Mouse (Mus musculus): Measurements from ENCODE around the gene Tsga10ip. TPM values are rescaled to one million over a fixed set of nuclear protein-coding genes. Genes with fewer than 3 reads are reported as not detected.

The Tsga10ip gene
- polyA plus RNA-seq, 1 experiment from 2014 or later = 0.39 TPM

GRCm38 (mm10) chr19:5422267-5422666 lies 19.9 kb upstream of the Tsga10ip start:
- WGBS = 87% methylated on average over 10 of the region's 10 CpGs
- Histone ChIP-seq H3K4me3 (no peak overlapping the region), H3K4me2 (no peak overlapping the region), H3K27ac (no peak overlapping the region), H3K27me3 (no peaks in the 10 kb centered on the region), H3K36me3 (ENCODE audit: poor library complexity, severe bottlenecking) (peaks cover 47% of the 10 kb centered on the region), H3K4me1 (peaks cover 34% of the 10 kb centered on the region), H3K9ac (peak overlapping the region; percentile 36), H3K9me3 (replicated peaks) (no peaks in the 10 kb centered on the region)
- ATAC-seq = no peak

DNA sequence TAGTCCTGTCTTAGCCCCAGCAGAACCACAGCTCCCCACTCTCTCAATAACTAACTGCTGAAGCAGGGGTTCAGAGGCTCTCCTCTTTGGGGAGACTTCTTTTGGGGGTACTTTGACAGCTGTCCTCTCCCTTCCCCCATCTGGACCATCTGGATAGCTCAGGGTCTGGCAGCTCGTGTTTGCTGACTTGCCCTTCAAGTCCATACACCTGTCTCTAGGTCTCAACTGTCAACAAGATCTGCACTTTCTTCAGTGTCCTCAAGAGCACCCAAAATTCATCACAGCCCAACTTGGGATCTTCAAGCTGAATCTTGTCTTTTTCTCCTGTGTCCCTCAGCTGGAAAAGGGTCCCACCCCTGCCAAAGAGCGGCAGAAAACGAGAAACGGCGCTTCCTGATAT lies 19.5 kb upstream of the Tsga10ip start:
- H3K4me1 ChIP-seq = peaks cover 29% of the 10 kb centered on the region
- H3K27me3 ChIP-seq = no peaks in the 10 kb centered on the region
- WGBS = 92% methylated on average over 5 of the region's 5 CpGs
- no peak overlapping the region for H3K4me3 ChIP-seq
- H3K27ac ChIP-seq = no peak overlapping the region
- no peak for ATAC-seq
- H3K9me3 ChIP-seq (replicated peaks) = no peaks in the 10 kb centered on the region
- H3K4me2 ChIP-seq = no peak overlapping the region
- no peak overlapping the region for H3K9ac ChIP-seq
- H3K36me3 ChIP-seq (ENCODE audit: poor library complexity, severe bottlenecking) = peaks cover 42% of the 10 kb centered on the region

DNA sequence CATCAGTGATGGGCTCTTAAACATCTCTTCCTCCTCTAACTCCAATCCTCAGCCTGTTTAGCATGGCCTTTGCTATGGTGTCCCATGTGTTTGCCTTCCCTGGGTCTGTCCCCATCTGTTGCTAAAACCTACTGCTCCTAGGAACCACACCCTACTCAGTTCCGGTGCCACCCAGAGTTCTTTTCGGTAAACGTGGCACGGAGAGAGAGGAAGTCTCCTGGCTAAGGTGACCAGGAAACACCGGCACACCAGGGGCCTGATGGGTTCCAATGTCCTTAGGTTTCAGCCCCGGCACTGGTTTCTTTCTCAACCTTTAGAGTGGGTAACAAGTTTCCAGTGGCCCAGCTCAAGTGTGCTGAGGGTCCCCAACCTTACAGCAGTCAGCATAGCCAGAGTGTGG lies 18.3 kb upstream of the Tsga10ip start:
- no peak for ATAC-seq
- Histone ChIP-seq H3K4me1 (peaks cover 17% of the 10 kb centered on the region), H3K27me3 (no peaks in the 10 kb centered on the region), H3K27ac (no peak overlapping the region), H3K36me3 (ENCODE audit: poor library complexity, severe bottlenecking) (peaks cover 33% of the 10 kb centered on the region), H3K4me2 (no peak overlapping the region), H3K9ac (no peak overlapping the region), H3K9me3 (replicated peaks) (no peaks in the 10 kb centered on the region), H3K4me3 (no peak overlapping the region)
- WGBS = 97% methylated on average over 6 of the region's 6 CpGs

DNA sequence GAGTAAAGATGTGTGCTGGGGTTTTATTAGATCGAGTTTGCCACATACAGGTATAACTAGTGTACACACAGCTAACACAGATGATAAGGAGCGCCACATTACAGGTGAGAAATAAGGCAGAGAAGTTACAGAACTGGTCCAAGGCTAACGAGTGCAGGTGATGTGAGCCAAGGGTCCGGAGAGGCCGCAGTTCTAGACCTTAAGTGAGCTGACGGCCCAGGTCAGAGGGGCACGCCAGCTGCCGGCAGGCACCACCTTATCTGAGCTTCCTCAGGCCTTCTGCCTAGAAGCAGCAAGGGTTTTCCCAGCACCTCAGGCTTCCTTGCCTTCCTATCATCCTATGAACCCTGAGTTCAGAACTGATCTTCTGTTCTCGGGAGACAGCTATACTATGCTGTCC lies 17.3 kb upstream of the Tsga10ip start:
- Histone ChIP-seq H3K9me3 (replicated peaks) (no peaks in the 10 kb centered on the region), H3K4me1 (peaks cover 15% of the 10 kb centered on the region), H3K27ac (no peak overlapping the region), H3K36me3 (ENCODE audit: poor library complexity, severe bottlenecking) (peaks cover 33% of the 10 kb centered on the region), H3K27me3 (no peaks in the 10 kb centered on the region), H3K4me2 (no peak overlapping the region), H3K4me3 (no peak overlapping the region), H3K9ac (no peak overlapping the region)
- 94% methylated on average over 9 of the region's 9 CpGs for WGBS
- no peak for ATAC-seq

DNA sequence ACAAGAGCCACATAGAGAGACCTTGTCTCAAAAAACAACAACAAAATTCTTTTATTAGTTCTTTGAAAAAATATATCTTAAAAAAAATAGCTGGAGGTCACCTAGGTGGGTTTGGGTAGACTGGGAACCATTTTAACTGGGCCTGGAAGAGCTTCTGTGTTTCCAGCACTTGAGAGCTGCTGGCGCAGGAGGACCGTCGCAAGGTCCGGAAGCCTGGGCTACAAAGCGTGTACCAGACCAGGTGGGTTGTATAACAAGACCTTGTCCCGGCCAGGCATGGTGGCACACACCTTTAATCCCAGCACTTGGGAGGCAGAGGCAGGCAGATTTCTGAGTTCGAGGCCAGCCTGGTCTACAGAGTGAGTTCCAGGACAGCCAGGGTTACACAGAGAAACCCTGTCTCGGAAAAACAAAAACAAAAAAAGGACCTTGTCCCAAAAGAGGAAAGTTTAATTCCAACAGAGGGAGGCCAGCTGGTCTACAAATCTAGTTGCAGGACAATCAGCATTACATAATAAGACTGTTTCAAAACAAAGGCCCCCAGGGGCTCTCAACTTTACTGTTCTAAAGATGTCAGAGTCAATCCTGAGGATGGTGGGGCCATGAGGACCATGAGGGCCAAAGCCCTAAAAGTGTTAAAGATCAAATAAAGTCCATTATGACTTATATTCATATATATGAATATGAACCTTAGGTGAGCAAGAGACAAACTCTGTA lies 16.6 kb upstream of the Tsga10ip start:
- no peak overlapping the region for H3K27ac ChIP-seq
- peaks cover 13% of the 10 kb centered on the region for H3K4me1 ChIP-seq
- H3K4me3 ChIP-seq = no peak overlapping the region
- ATAC-seq = no peak
- no peaks in the 10 kb centered on the region for H3K9me3 ChIP-seq (replicated peaks)
- no peaks in the 10 kb centered on the region for H3K27me3 ChIP-seq
- peaks cover 33% of the 10 kb centered on the region for H3K36me3 ChIP-seq (ENCODE audit: poor library complexity, severe bottlenecking)
- 94% methylated on average over 8 of the region's 8 CpGs for WGBS
- H3K4me2 ChIP-seq = no peak overlapping the region
- H3K9ac ChIP-seq = no peak overlapping the region

GRCm38 (mm10) chr19:5414534-5414957 lies 12.2 kb upstream of the Tsga10ip start:
- 69% methylated on average over 2 of the region's 2 CpGs for WGBS
- Histone ChIP-seq H3K4me2 (no peak overlapping the region), H3K27me3 (no peaks in the 10 kb centered on the region), H3K27ac (no peak overlapping the region), H3K4me3 (no peak overlapping the region), H3K9ac (no peak overlapping the region), H3K9me3 (replicated peaks) (no peaks in the 10 kb centered on the region), H3K36me3 (ENCODE audit: poor library complexity, severe bottlenecking) (peaks cover 1% of the 10 kb centered on the region; the same call in 1 of the 2 replicates), H3K4me1 (no peaks in the 10 kb centered on the region)
- ATAC-seq = no peak

DNA sequence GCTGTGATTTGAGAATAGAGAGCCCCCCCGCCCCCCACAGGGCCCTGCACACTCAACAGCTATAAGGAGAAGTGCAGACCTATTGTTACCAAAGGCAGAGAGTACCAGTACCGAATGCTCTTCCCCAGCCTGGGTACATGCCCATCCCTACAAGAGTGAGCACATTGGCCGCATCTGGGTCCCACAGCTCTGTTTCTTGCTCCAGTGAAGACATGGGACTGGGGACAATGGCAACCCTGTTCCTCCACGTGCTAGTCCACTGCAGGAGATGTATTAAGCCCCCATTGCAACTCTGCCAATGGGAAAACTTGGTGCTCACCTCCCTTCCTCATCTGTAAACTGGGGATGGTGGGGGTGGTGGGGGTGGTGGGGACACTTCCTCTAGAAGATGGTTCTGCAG lies 11.5 kb upstream of the Tsga10ip start:
- no peaks in the 10 kb centered on the region for H3K36me3 ChIP-seq (ENCODE audit: poor library complexity, severe bottlenecking)
- no peak overlapping the region for H3K27ac ChIP-seq
- H3K9me3 ChIP-seq (replicated peaks) = no peaks in the 10 kb centered on the region
- no peak for ATAC-seq
- no peaks in the 10 kb centered on the region for H3K27me3 ChIP-seq
- no peak overlapping the region for H3K4me3 ChIP-seq
- H3K9ac ChIP-seq = no peak overlapping the region
- H3K4me2 ChIP-seq = no peak overlapping the region
- H3K4me1 ChIP-seq = no peaks in the 10 kb centered on the region; the same call in 1 of the 2 replicates
- WGBS = 74% methylated on average over 4 of the region's 4 CpGs

DNA sequence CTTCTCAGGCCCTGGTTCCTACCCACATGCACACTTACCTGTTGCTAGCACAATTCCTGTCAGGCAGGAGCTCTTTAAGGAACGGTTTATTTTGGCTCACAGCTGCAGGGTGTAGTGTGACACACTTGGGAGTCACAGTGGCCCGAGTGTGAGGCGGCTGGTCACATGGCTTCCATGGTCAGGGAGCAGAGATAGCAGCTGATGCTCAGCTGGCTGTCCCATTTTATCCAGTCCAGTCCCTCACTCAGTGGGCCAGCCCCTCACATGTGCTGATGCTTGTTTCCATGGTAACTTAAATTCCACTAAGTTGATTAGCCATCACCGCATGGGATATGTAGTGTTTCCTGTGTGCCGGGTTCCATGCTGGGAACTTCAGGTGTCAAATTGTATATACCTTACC lies 9.6 kb upstream of the Tsga10ip start:
- H3K4me3 ChIP-seq = no peak overlapping the region
- H3K9me3 ChIP-seq (replicated peaks) = no peaks in the 10 kb centered on the region
- ATAC-seq = no peak
- no peak overlapping the region for H3K27ac ChIP-seq
- H3K4me2 ChIP-seq = no peak overlapping the region
- H3K4me1 ChIP-seq = peaks cover 11% of the 10 kb centered on the region
- no peak overlapping the region for H3K9ac ChIP-seq
- no peaks in the 10 kb centered on the region for H3K27me3 ChIP-seq
- WGBS = 77% methylated on average over 5 of the region's 5 CpGs
- H3K36me3 ChIP-seq (ENCODE audit: poor library complexity, severe bottlenecking) = no peaks in the 10 kb centered on the region

- Histone ChIP-seq H3K36me3 (ENCODE audit: poor library complexity, severe bottlenecking) (no peaks in the 10 kb centered on the region), H3K27ac (no peak overlapping the region), H3K4me3 (no peak overlapping the region), H3K4me1 (peaks cover 15% of the 10 kb centered on the region), H3K4me2 (no peak overlapping the region), H3K27me3 (no peaks in the 10 kb centered on the region), H3K9ac (no peak overlapping the region), H3K9me3 (replicated peaks) (no peaks in the 10 kb centered on the region)
- WGBS = 88% methylated on average over 5 of the region's 5 CpGs
- ATAC-seq = no peak
These were observed 8.3 kb upstream of the Tsga10ip start for GRCm38 (mm10) chr19:5410641-5411040.

GRCm38 (mm10) chr19:5409068-5409467 lies 6.7 kb upstream of the Tsga10ip start:
- ATAC-seq = no peak
- no peaks in the 10 kb centered on the region for H3K27me3 ChIP-seq
- WGBS = 89% methylated on average over 5 of the region's 5 CpGs

DNA sequence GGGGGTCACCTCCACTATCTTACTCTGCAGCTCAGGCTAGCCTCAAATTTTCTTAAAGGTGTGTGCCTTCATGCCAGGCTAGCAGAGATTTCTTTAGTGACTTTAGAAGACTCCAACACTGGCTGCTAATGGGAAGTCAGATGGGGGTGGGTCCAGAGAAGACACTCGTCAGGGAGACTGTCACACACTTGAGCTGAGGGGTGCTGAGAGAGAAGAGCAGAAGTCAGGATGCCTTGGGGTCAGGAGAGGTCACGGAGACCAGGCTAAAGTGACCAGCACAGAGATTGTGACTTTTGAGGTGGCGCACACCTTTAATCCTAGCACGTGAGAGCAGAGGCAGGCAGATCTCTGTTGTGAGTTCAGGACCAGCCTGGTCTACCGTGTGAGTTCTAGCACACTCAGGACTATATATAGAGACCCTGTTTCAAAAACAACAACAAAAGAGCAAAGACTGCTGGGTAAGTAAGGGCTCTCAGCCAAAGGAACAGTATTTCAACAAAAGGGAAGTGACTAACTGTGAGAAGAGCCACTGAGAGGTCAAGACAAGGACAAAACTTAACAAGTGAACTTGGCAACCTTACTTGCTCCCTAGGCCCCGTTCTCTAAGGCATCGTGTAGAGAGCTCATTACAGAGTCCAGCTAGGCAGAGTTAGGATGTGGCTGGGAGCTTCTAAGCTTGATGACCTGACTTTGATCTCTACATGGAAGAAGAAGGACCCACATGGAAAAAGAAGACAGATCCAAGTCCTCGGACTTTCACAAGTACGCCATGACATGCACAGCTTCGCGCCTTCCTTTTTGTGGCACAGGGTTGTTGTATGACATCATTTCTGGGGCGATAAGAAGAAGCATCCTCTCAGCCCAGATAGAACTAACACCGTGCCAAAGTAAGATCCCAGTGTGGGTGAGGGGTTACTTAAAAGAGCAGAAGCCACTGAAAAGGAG lies 6.0 kb upstream of the Tsga10ip start:
- no peak overlapping the region for H3K27ac ChIP-seq
- H3K36me3 ChIP-seq (ENCODE audit: poor library complexity, severe bottlenecking) = no peaks in the 10 kb centered on the region
- H3K4me2 ChIP-seq = peak overlapping the region; percentile 79
- H3K27me3 ChIP-seq = no peaks in the 10 kb centered on the region
- H3K4me1 ChIP-seq = peaks cover 15% of the 10 kb centered on the region
- WGBS = 90% methylated on average over 13 of the region's 13 CpGs
- no peak for ATAC-seq
- no peak overlapping the region for H3K9ac ChIP-seq
- H3K4me3 ChIP-seq = no peak overlapping the region
- H3K9me3 ChIP-seq (replicated peaks) = no peaks in the 10 kb centered on the region

More at GRCm38 (mm10) chr19:5409068-5409467, 6.7 kb upstream of the Tsga10ip start:
- Histone ChIP-seq H3K9ac (no peak overlapping the region), H3K4me2 (no peak overlapping the region), H3K27ac (no peak overlapping the region), H3K36me3 (ENCODE audit: poor library complexity, severe bottlenecking) (no peaks in the 10 kb centered on the region), H3K4me3 (no peak overlapping the region), H3K4me1 (peaks cover 15% of the 10 kb centered on the region), H3K9me3 (replicated peaks) (no peaks in the 10 kb centered on the region)

- peak overlapping the region; percentile 51 for H3K4me3 ChIP-seq
- H3K36me3 ChIP-seq (ENCODE audit: poor library complexity, severe bottlenecking) = no peaks in the 10 kb centered on the region
- WGBS = 16% methylated on average over 7 of the region's 7 CpGs
- peaks cover 15% of the 10 kb centered on the region for H3K4me1 ChIP-seq
- peak overlapping the region; percentile 79 for H3K27ac ChIP-seq
- no peaks in the 10 kb centered on the region for H3K27me3 ChIP-seq
- H3K9ac ChIP-seq = peak overlapping the region; percentile 70
- peak; percentile 57 for ATAC-seq
- H3K9me3 ChIP-seq (replicated peaks) = no peaks in the 10 kb centered on the region
- peak overlapping the region; percentile 79 for H3K4me2 ChIP-seq
These were observed 4.8 kb upstream of the Tsga10ip start for GRCm38 (mm10) chr19:5407133-5407532.
